Mouse (Mus musculus) myocyte (in vitro differentiated cells): ENCODE measurements at regions not wholly inside any gene's neighbourhood (a gene's known extent, or its start where the extent isn't known, plus 50 kb on each side); places are given as distances from the start of the nearest gene placed in this dataset.
A peak's percentile ranks its signal among the peaks of the same experiment; 100 is the strongest.

ENCODE experiments used
- H3K27me3 ChIP-seq: one replicate; pipeline ENCODE4 v1.6.1; 2011; ENCODE audit not compliant: control insufficient read depth, insufficient read depth, insufficient read length
- H3K36me3 ChIP-seq: one replicate; pipeline ENCODE4 v1.6.1; 2011; ENCODE audit not compliant: control insufficient read depth, insufficient read depth
- H3K4me2 ChIP-seq: one replicate; pipeline ENCODE4 v1.6.1; 2011; ENCODE audit warnings: low read depth, control low read depth
- H3K4me3 ChIP-seq: one replicate; pipeline ENCODE4 v1.5.1; 2011; ENCODE audit warnings: mild to moderate bottlenecking, control low read depth, moderate library complexity
- H3K79me2 ChIP-seq: one replicate; pipeline ENCODE4 v1.6.1; 2011; ENCODE audit not compliant: control insufficient read depth, insufficient read depth
- H3ac ChIP-seq: one replicate; pipeline ENCODE4 v1.6.1; 2011; ENCODE audit not compliant: control insufficient read depth, insufficient read length
- CEBPB ChIP-seq: IDR thresholded peaks from 2 replicates; pipeline ENCODE4 v1.6.1; 2011; ENCODE audit warnings: mild to moderate bottlenecking, moderate library complexity; ENCODE audit not compliant: poor library complexity, insufficient read depth, severe bottlenecking
- E2F4 ChIP-seq: IDR thresholded peaks from one replicate; pipeline ENCODE4 v1.6.1; 2011; ENCODE audit warnings: mild to moderate bottlenecking, control low read depth, moderate library complexity; ENCODE audit not compliant: insufficient read depth
- MAX ChIP-seq: IDR thresholded peaks from one replicate; pipeline ENCODE4 v1.6.1; 2011; ENCODE audit warnings: low read depth, mild to moderate bottlenecking, control low read depth
- MYOD1 ChIP-seq, 3 experiments: IDR thresholded peaks; one replicate each; pipeline ENCODE4 v1.6.1; 2011; ENCODE audit warnings: control low read depth in 2 of 3, low read depth in 2 of 3, mild to moderate bottlenecking in 2 of 3, moderate library complexity in 1 of 3; ENCODE audit not compliant: insufficient read length in 2 of 3, control insufficient read depth in 1 of 3
- MYOG ChIP-seq, 3 experiments: IDR thresholded peaks; one replicate each; pipeline ENCODE4 v1.6.1; 2011; ENCODE audit warnings: control low read depth in 2 of 3, low read depth in 2 of 3, mild to moderate bottlenecking in 2 of 3; ENCODE audit not compliant: insufficient read length in 2 of 3, control insufficient read depth in 1 of 3, insufficient read depth in 1 of 3
- POLR2A ChIP-seq: IDR thresholded peaks from one replicate; pipeline ENCODE4 v1.6.1; 2011; ENCODE audit warnings: low read depth, mild to moderate bottlenecking, control low read depth, moderate library complexity; ENCODE audit not compliant: insufficient read length
- POLR2AphosphoS2 ChIP-seq: IDR thresholded peaks from one replicate; pipeline ENCODE4 v1.6.1; 2011; ENCODE audit warnings: low read depth, control low read depth; ENCODE audit not compliant: insufficient read length
- REST ChIP-seq: IDR thresholded peaks from one replicate; pipeline ENCODE4 v1.6.1; 2011; ENCODE audit warnings: mild to moderate bottlenecking, control low read depth, moderate library complexity; ENCODE audit not compliant: insufficient read depth, insufficient read length
- SRF ChIP-seq: IDR thresholded peaks from one replicate; pipeline ENCODE4 v1.6.1; 2011; ENCODE audit warnings: low read depth; ENCODE audit not compliant: control insufficient read depth, insufficient read length
- TCF12 ChIP-seq: IDR thresholded peaks from one replicate; pipeline ENCODE4 v1.6.1; 2011; ENCODE audit warnings: mild to moderate bottlenecking, control low read depth; ENCODE audit not compliant: poor library complexity, insufficient read depth, severe bottlenecking
- TCF3 ChIP-seq: IDR thresholded peaks from one replicate; pipeline ENCODE4 v1.6.1; 2011; ENCODE audit warnings: low read depth, control low read depth; ENCODE audit not compliant: insufficient read length
- USF1 ChIP-seq: IDR thresholded peaks from one replicate; pipeline ENCODE4 v1.6.1; 2011; ENCODE audit warnings: low read depth, mild to moderate bottlenecking, control low read depth, moderate library complexity

- Histone ChIP-seq H3K27me3 (no peaks in the 10 kb centered on the region), H3ac (no peak overlapping the region), H3K4me2 (no peak overlapping the region), H3K36me3 (no peaks in the 10 kb centered on the region), H3K79me2 (no peaks in the 10 kb centered on the region), H3K4me3 (no peak overlapping the region)
- TF ChIP-seq MYOD1 (IDR thresholded peaks at IDR 0.05; ENCODE audit: control insufficient read depth in 1 of 3, insufficient read length in 2 of 3, low read depth in 2 of 3) (peak in 1 of 3 experiments; percentile 38), CEBPB (no peak)
Observed at GRCm38 (mm10) chr3:52644178-52645128, 372.6 kb downstream of the Cog6 start.

GRCm38 (mm10) chr3:52643796-52644177 is 373.2 kb downstream of the Cog6 start:
- no peak overlapping the region for H3ac ChIP-seq
- no peak overlapping the region for H3K4me3 ChIP-seq
- no peaks in the 10 kb centered on the region for H3K36me3 ChIP-seq
- TF ChIP-seq USF1, result no peak
- TF ChIP-seq MYOG (IDR thresholded peaks at IDR 0.05; ENCODE audit: control insufficient read depth in 1 of 3, insufficient read depth in 1 of 3, insufficient read length in 2 of 3, low read depth in 2 of 3), result no peak
- H3K79me2 ChIP-seq, result no peaks in the 10 kb centered on the region
- no peaks in the 10 kb centered on the region for H3K27me3 ChIP-seq
- H3K4me2 ChIP-seq, result no peak overlapping the region

- no peak for TF ChIP-seq REST
- no peak for TF ChIP-seq MYOG (IDR thresholded peaks at IDR 0.05; ENCODE audit: control insufficient read depth in 1 of 3, insufficient read depth in 1 of 3, insufficient read length in 2 of 3, low read depth in 2 of 3)
- no peak for TF ChIP-seq TCF3
- no peak for TF ChIP-seq MYOD1 (IDR thresholded peaks at IDR 0.05; ENCODE audit: control insufficient read depth in 1 of 3, insufficient read length in 2 of 3, low read depth in 2 of 3)
- no peak for TF ChIP-seq CEBPB
- TF ChIP-seq POLR2AphosphoS2, result no peak
- no peak for TF ChIP-seq POLR2A
- no peak for TF ChIP-seq USF1
- TF ChIP-seq E2F4, result no peak
- TF ChIP-seq SRF, result no peak
Observed at GRCm38 (mm10) chr3:52643100-52643551, 373.9 kb downstream of the Cog6 start.

GRCm38 (mm10) chr3:52641226-52642181 is 373.4 kb downstream of the Foxo1 start:
- Histone ChIP-seq H3K4me2 (no peak overlapping the region), H3ac (no peak overlapping the region), H3K4me3 (no peak overlapping the region), H3K27me3 (no peaks in the 10 kb centered on the region), H3K36me3 (no peaks in the 10 kb centered on the region), H3K79me2 (no peaks in the 10 kb centered on the region)
- no peak for TF ChIP-seq TCF12
- TF ChIP-seq E2F4, result no peak
- no peak for TF ChIP-seq POLR2AphosphoS2
- TF ChIP-seq MYOG (IDR thresholded peaks at IDR 0.05; ENCODE audit: control insufficient read depth in 1 of 3, insufficient read depth in 1 of 3, insufficient read length in 2 of 3, low read depth in 2 of 3), result no peak
- TF ChIP-seq MAX, result no peak
- TF ChIP-seq TCF3, result no peak
- TF ChIP-seq CEBPB, result no peak

More at GRCm38 (mm10) chr3:52643100-52643551, 373.9 kb downstream of the Cog6 start:
- Histone ChIP-seq H3K36me3 (no peaks in the 10 kb centered on the region), H3K4me2 (no peak overlapping the region), H3K4me3 (no peak overlapping the region), H3K27me3 (no peaks in the 10 kb centered on the region), H3ac (no peak overlapping the region), H3K79me2 (no peaks in the 10 kb centered on the region)
